Mouse (Mus musculus) MEL (cell line): ENCODE measurements around the gene Slc35c2.

Experiments used
- MAFK ChIP-seq: IDR thresholded peaks from 2 replicates; pipeline ENCODE4 v1.6.1; 2011; ENCODE audit warnings: low read depth, mild to moderate bottlenecking, low read length, improper control_type of control experiment, borderline replicate concordance
- NELFE ChIP-seq: IDR thresholded peaks from 2 replicates; pipeline ENCODE4 v1.6.1; 2011; ENCODE audit warnings: low read depth, low read length, improper control_type of control experiment

GRCm38 (mm10) chr2:165325521-165326303 lies 38.0 kb upstream of the Slc35c2 start:
- TF ChIP-seq NELFE (no peak), MAFK (no peak)
